In the genomic region with DNA sequence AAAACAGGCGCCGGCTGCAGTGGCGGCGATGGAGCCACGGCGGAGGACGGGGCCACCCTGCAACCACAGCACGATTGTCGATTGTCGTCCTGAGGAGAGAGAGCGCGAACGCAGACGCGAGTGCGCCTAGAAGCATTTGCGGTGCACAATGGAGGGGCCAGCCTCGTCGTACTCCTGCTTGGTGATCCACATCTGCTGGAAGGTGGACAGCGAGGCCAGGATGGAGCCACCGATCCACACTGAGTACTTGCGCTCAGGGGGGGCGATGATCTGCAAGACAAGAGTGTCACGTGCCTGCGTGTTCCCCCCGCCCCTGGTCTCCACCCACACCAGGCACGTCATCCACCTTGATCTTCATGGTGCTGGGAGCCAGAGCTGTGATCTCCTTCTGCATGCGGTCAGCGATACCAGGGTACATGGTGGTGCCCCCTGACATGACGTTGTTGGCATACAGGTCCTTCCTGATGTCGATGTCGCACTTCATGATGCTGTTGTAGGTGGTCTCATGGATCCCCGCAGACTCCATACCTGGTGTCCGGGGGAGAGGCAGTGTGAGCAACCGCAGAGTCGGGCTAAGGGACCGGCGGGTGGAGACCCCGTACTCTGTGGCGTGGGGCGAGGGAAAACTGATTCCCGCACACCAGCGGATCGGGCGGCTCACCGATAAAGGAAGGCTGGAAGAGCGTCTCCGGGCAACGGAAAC, we compare ENCODE assay signal across 9 mouse cellular contexts. TPM values are rescaled to one million over a fixed set of nuclear protein-coding genes. Genes with fewer than 3 reads are reported as not detected.
DNase-seq lines count a peak whose midpoint lies in the region; ATAC-seq and TF ChIP-seq lines count a peak whose summit lies in the region.
"Had no signal": no experiment of that assay in that cellular context is flagged by ENCODE, and none has a peak within 500 bp of the region (broad histone marks: within the 10 kb centered on the region; RNA-seq: fewer than 3 reads in every experiment).

No protein-coding gene starts in this region.

- TF ChIP-seq CTCF in embryonic fibroblast, embryonic 13.5 days (IDR thresholded peaks at IDR 0.05; ENCODE audit: borderline replicate concordance, insufficient read depth, low read length) = no peak
- no peak for TF ChIP-seq CTCF in hindbrain, postnatal 0 days (IDR thresholded peaks at IDR 0.05; ENCODE audit: low read depth)

- ATAC-seq in hindbrain, postnatal 0 days = peak; percentile 91
- no peak for ATAC-seq in limb, embryonic 15.5 days (ENCODE audit: insufficient number of reproducible peaks, low FRiP score, low TSS enrichment, low read depth)
- 0 out of 2 replicates have a peak, but pooled peaks have one; percentile 46 for ATAC-seq in stomach, embryonic 14.5 days (ENCODE audit: insufficient number of reproducible peaks, insufficient read depth, low FRiP score, low read depth)
- ATAC-seq in activated CD4-positive, CD25-positive, alpha-beta regulatory T cell, adult 4 months = no peak

- peaks cover 5% of the 10 kb centered on the region for H3K4me1 ChIP-seq in embryonic fibroblast, embryonic 13.5 days (ENCODE audit: control insufficient read depth, insufficient read depth, low read length)
- H3K4me1 ChIP-seq in hindbrain, postnatal 0 days (ENCODE audit: insufficient read depth, low read length) = peaks cover 11% of the 10 kb centered on the region
- peaks cover 15% of the 10 kb centered on the region for H3K4me1 ChIP-seq in limb, embryonic 15.5 days
- H3K4me1 ChIP-seq in stomach, embryonic 14.5 days (ENCODE audit: control insufficient read depth, insufficient read depth, low read length) = peaks cover 4% of the 10 kb centered on the region; the same call in 1 of the 2 replicates

- DNase-seq in ES-CJ7 (ENCODE audit: low read depth, low spot score) = peak; percentile 44
- DNase-seq in adrenal gland, postnatal 36 days = peak; percentile 12 to 16
- DNase-seq in hindbrain, postnatal 0 days (ENCODE audit: low spot score) = peak; percentile 85
- DNase-seq in thymus, postnatal 10 days (ENCODE audit: low spot score in 2 of 2) = no peak

- H3K27me3 ChIP-seq in hindbrain, postnatal 0 days (ENCODE audit: insufficient read depth, low read length) = peaks cover 25% of the 10 kb centered on the region
- peaks cover 73% of the 10 kb centered on the region for H3K27me3 ChIP-seq in limb, embryonic 15.5 days
- H3K27me3 ChIP-seq in stomach, embryonic 14.5 days (ENCODE audit: control insufficient read depth, insufficient read depth, low read length) = peaks cover 41% of the 10 kb centered on the region

- H3K9ac ChIP-seq in hindbrain, postnatal 0 days (replicated peaks; ENCODE audit: low read length) = peak overlapping the region; percentile 55
- H3K9ac ChIP-seq in limb, embryonic 15.5 days = 0 out of 2 replicates have a peak overlapping the region, but pooled peaks have one; percentile 14
- H3K9ac ChIP-seq in stomach, embryonic 14.5 days (replicated peaks; ENCODE audit: low read depth, low read length) = no peak overlapping the region

- WGBS in hindbrain, postnatal 0 days = 1% methylated on average over 49 of the region's 49 CpGs
- 1% methylated on average over 49 of the region's 49 CpGs for WGBS in limb, embryonic 15.5 days
- 2% methylated on average over 49 of the region's 49 CpGs for WGBS in stomach, embryonic 14.5 days

- H3K9me3 ChIP-seq in hindbrain, postnatal 0 days (ENCODE audit: low read length) = no peaks in the 10 kb centered on the region
- H3K9me3 ChIP-seq in limb, embryonic 15.5 days = no peaks in the 10 kb centered on the region
- H3K9me3 ChIP-seq in stomach, embryonic 14.5 days (ENCODE audit: control insufficient read depth, low read depth, low read length) = no peaks in the 10 kb centered on the region

- TF ChIP-seq POLR2A in embryonic fibroblast, embryonic 13.5 days (IDR thresholded peaks at IDR 0.05; ENCODE audit: low read depth, low read length) = no peak

- H3K36me3 ChIP-seq in hindbrain, postnatal 0 days (ENCODE audit: insufficient read depth, low read length) = no peaks in the 10 kb centered on the region
- H3K36me3 ChIP-seq in limb, embryonic 15.5 days = no peaks in the 10 kb centered on the region
- H3K36me3 ChIP-seq in stomach, embryonic 14.5 days (ENCODE audit: control insufficient read depth, insufficient read depth, low read length) = no peaks in the 10 kb centered on the region

- no peak overlapping the region for H3K27ac ChIP-seq in embryonic fibroblast, embryonic 13.5 days (ENCODE audit: insufficient read depth, low read length)
- peak overlapping the region; percentile 77 for H3K27ac ChIP-seq in hindbrain, postnatal 0 days
- no peak overlapping the region for H3K27ac ChIP-seq in limb, embryonic 15.5 days
- H3K27ac ChIP-seq in stomach, embryonic 14.5 days (ENCODE audit: low read length) = no peak overlapping the region

- peak overlapping the region; percentile 9; the same call in 1 of the 2 replicates for H3K4me3 ChIP-seq in embryonic fibroblast, embryonic 13.5 days (ENCODE audit: insufficient read depth, low read length)
- peak overlapping the region; percentile 39 for H3K4me3 ChIP-seq in hindbrain, postnatal 0 days (ENCODE audit: low read length)
- H3K4me3 ChIP-seq in limb, embryonic 15.5 days = peak overlapping the region; percentile 24
- H3K4me3 ChIP-seq in stomach, embryonic 14.5 days (ENCODE audit: low read depth, low read length) = peak overlapping the region; percentile 3

- H3K4me2 ChIP-seq in hindbrain, postnatal 0 days (ENCODE audit: low read depth, low read length) = peak overlapping the region; percentile 69
- peak overlapping the region; percentile 43 for H3K4me2 ChIP-seq in limb, embryonic 15.5 days
- H3K4me2 ChIP-seq in stomach, embryonic 14.5 days (replicated peaks; ENCODE audit: low read depth, low read length) = peak overlapping the region; percentile 14; the same call in 1 of the 2 replicates

RNA-seq across cellular contexts. Expression of a gene that starts 2.5 kb away (rescaled TPM):
- 1 to 10 TPM in 1 of 2 experiments, under 1 TPM in 1; 0.83 to 3.7 TPM for total RNA-seq in adrenal gland, postnatal 36 days (2021)
- polyA plus RNA-seq in embryonic fibroblast, embryonic 13.5 days (2011; ENCODE audit: insufficient read length, low read depth, missing spikeins) = 25.9 and 159 TPM in 2 replicates
- 21.2 and 139 TPM in 2 replicates for total RNA-seq in hindbrain, postnatal 0 days (2014; rRNA removed)
- 13.9 and 15.1 TPM in 2 replicates for polyA plus RNA-seq in hindbrain, postnatal 0 days (2015; fragmentation: Nextera tagmentation; extraction: Ambion mirVana)
- polyA plus RNA-seq in limb, embryonic 15.5 days (2015; fragmentation: Nextera tagmentation; extraction: Ambion mirVana) = 949 and 3,391 TPM in 2 replicates
- polyA plus RNA-seq in stomach, embryonic 14.5 days (2014; fragmentation: Nextera tagmentation; extraction: Ambion mirVana) = 4.1 and 7.8 TPM in 2 replicates
- polyA plus RNA-seq in activated CD4-positive, CD25-positive, alpha-beta regulatory T cell, adult 4 months (2017; shearing (Covaris generic)) = under 1 TPM in 1 of 2 experiments, not detected in 1; 0.48 TPM
- total RNA-seq: common myeloid progenitor, adult 5-6 weeks had no signal

RNA-seq across cellular contexts. Expression of a gene that starts 32.0 kb away (rescaled TPM):
- 1 to 10 TPM; 2.4 TPM for total RNA-seq in adrenal gland, postnatal 36 days (2021)
- 2.9 and 4.4 TPM in 2 replicates for polyA plus RNA-seq in embryonic fibroblast, embryonic 13.5 days (2011; ENCODE audit: insufficient read length, low read depth, missing spikeins)
- 13.4 and 14.8 TPM in 2 replicates for total RNA-seq in hindbrain, postnatal 0 days (2014; rRNA removed)
- polyA plus RNA-seq in hindbrain, postnatal 0 days (2015; fragmentation: Nextera tagmentation; extraction: Ambion mirVana) = 5.0 and 6.4 TPM in 2 replicates
- 2.6 and 3.0 TPM in 2 replicates for polyA plus RNA-seq in limb, embryonic 15.5 days (2015; fragmentation: Nextera tagmentation; extraction: Ambion mirVana)
- polyA plus RNA-seq in stomach, embryonic 14.5 days (2014; fragmentation: Nextera tagmentation; extraction: Ambion mirVana) = 3.6 and 4.6 TPM in 2 replicates
- polyA plus RNA-seq in activated CD4-positive, CD25-positive, alpha-beta regulatory T cell, adult 4 months (2017; shearing (Covaris generic)) = 1 to 10 TPM; 3.2 to 3.3 TPM

RNA-seq across cellular contexts. Expression of a gene that starts 57.0 kb away (rescaled TPM):
- 10 to 100 TPM; 20.5 to 21.0 TPM for total RNA-seq in adrenal gland, postnatal 36 days (2021)
- polyA plus RNA-seq in embryonic fibroblast, embryonic 13.5 days (2011; ENCODE audit: insufficient read length, low read depth, missing spikeins) = 19.5 and 22.4 TPM in 2 replicates
- total RNA-seq in hindbrain, postnatal 0 days (2014; rRNA removed) = 23.0 and 36.3 TPM in 2 replicates
- polyA plus RNA-seq in hindbrain, postnatal 0 days (2015; fragmentation: Nextera tagmentation; extraction: Ambion mirVana) = 15.4 and 21.0 TPM in 2 replicates
- polyA plus RNA-seq in limb, embryonic 15.5 days (2015; fragmentation: Nextera tagmentation; extraction: Ambion mirVana) = 25.5 and 27.0 TPM in 2 replicates
- polyA plus RNA-seq in stomach, embryonic 14.5 days (2014; fragmentation: Nextera tagmentation; extraction: Ambion mirVana) = 38.4 and 44.8 TPM in 2 replicates
- 10 to 100 TPM in 1 of 2 experiments, 1 to 10 TPM in 1; 6.4 to 10.2 TPM for polyA plus RNA-seq in activated CD4-positive, CD25-positive, alpha-beta regulatory T cell, adult 4 months (2017; shearing (Covaris generic))

Comparison
In these comparisons a context has a peak if more than half of its experiments do, and no peak if none do; other contexts are left out.
1. DNase-seq: peak in ES-CJ7 (single experiment), adrenal gland, postnatal 36 days (2 of 2) and hindbrain, postnatal 0 days (single experiment); none in thymus, postnatal 10 days (0 of 2).
2. ATAC-seq: peak in hindbrain, postnatal 0 days (single experiment) and stomach, embryonic 14.5 days (single experiment); none in limb, embryonic 15.5 days (single experiment) and activated CD4-positive, CD25-positive, alpha-beta regulatory T cell, adult 4 months (single experiment).
3. H3K4me2 ChIP-seq: peak in every context shown above with its lines; median percentile 69 in hindbrain, postnatal 0 days; 43 in limb, embryonic 15.5 days; 14 in stomach, embryonic 14.5 days.
4. Peak in every context shown above with its lines, with median percentiles within 50 percentile points of each other: H3K4me3 ChIP-seq.